ENCODE assay signal across 9 mouse cellular contexts in the genomic region with DNA sequence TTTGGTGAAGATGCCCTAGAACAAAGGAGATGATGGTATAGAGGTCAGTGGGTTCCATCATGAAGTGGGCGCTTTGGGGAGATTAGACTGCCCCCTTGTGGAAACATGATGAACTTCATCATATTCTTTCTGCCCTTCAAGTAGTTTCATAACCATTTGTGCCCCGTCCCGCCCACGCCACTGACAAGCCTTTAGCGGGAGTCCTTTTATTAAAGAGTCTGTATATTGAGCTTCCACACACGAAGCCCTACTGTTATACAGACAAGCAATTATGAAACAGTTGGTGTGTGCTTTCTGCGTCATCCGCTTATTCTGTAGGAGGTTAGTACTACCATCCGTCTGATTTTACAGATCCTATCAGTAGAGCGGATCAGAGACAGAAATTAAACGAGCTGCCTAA. TPM values are rescaled to one million over a fixed set of nuclear protein-coding genes. Genes with fewer than 3 reads are reported as not detected.
DNase-seq lines count a peak whose midpoint lies in the region; ATAC-seq lines count a peak whose summit lies in the region.
"Had no signal": no experiment of that assay in that cellular context is flagged by ENCODE, and none has a peak within 500 bp of the region (broad histone marks: within the 10 kb centered on the region; RNA-seq: fewer than 3 reads in every experiment).

No protein-coding gene starts in this region.

- H3K4me2 ChIP-seq in midbrain, embryonic 14.5 days (ENCODE audit: low read length), result no peak overlapping the region
- peak overlapping the region; percentile 40 for H3K4me2 ChIP-seq in heart, embryonic 13.5 days
- H3K4me2 ChIP-seq: stomach, embryonic 15.5 days had no signal

- peak; percentile 63 for DNase-seq in midbrain, embryonic 14.5 days
- DNase-seq in midbrain, embryonic 10.5 days (ENCODE audit: low spot score), result no peak
- DNase-seq in NIH3T3 (ENCODE audit: low read depth), result peak; percentile 54
- peak; percentile 55 for DNase-seq in cerebellum, adult 9-11 months
- DNase-seq in layer of hippocampus, postnatal 14 days (ENCODE audit: low spot score in 2 of 2), result peak; percentile 38 to 47
- DNase-seq in natural killer cell, adult 2 months (ENCODE audit: low spot score in 2 of 2), result peak; percentile 53 to 63
- no peak for DNase-seq in frontal cortex, postnatal 25 days (ENCODE audit: low spot score in 2 of 2)

- H3K4me3 ChIP-seq in midbrain, embryonic 14.5 days (replicated peaks; ENCODE audit: low read depth, low read length), result no peak overlapping the region
- no peak overlapping the region for H3K4me3 ChIP-seq in midbrain, embryonic 10.5 days
- no peak overlapping the region for H3K4me3 ChIP-seq in heart, embryonic 13.5 days
- H3K4me3 ChIP-seq: stomach, embryonic 15.5 days had no signal

- 0 out of 2 replicates have a peak, but pooled peaks cover 3% of the 10 kb centered on the region for H3K4me1 ChIP-seq in midbrain, embryonic 14.5 days (ENCODE audit: control insufficient read depth, insufficient read depth, low read length)
- H3K4me1 ChIP-seq in midbrain, embryonic 10.5 days, result peaks cover 15% of the 10 kb centered on the region
- peaks cover 13% of the 10 kb centered on the region for H3K4me1 ChIP-seq in heart, embryonic 13.5 days
- H3K4me1 ChIP-seq: stomach, embryonic 15.5 days had no signal

- H3K9me3 ChIP-seq in midbrain, embryonic 14.5 days (ENCODE audit: control insufficient read depth, low read length), result no peaks in the 10 kb centered on the region
- peaks cover 12% of the 10 kb centered on the region; the same call in 1 of the 2 replicates for H3K9me3 ChIP-seq in midbrain, embryonic 10.5 days (replicated peaks)
- H3K9me3 ChIP-seq in heart, embryonic 13.5 days, result peaks cover 5% of the 10 kb centered on the region; the same call in 1 of the 2 replicates
- H3K9me3 ChIP-seq: stomach, embryonic 15.5 days had no signal

- 49% methylated on average over 11 of the region's 11 CpGs for WGBS in midbrain, embryonic 14.5 days
- WGBS in midbrain, embryonic 10.5 days, result 55% methylated on average over 11 of the region's 11 CpGs
- WGBS in heart, embryonic 13.5 days, result 36% methylated on average over 11 of the region's 11 CpGs

- no peaks in the 10 kb centered on the region for H3K36me3 ChIP-seq in midbrain, embryonic 14.5 days (ENCODE audit: control insufficient read depth, insufficient read depth, low read length)
- no peaks in the 10 kb centered on the region for H3K36me3 ChIP-seq in midbrain, embryonic 10.5 days
- H3K36me3 ChIP-seq in heart, embryonic 13.5 days, result no peaks in the 10 kb centered on the region
- H3K36me3 ChIP-seq: stomach, embryonic 15.5 days had no signal

- H3K27ac ChIP-seq in midbrain, embryonic 14.5 days (replicated peaks; ENCODE audit: low read depth, low read length), result no peak overlapping the region
- no peak overlapping the region for H3K27ac ChIP-seq in midbrain, embryonic 10.5 days (replicated peaks)
- H3K27ac ChIP-seq in heart, embryonic 13.5 days (replicated peaks), result no peak overlapping the region
- H3K27ac ChIP-seq: stomach, embryonic 15.5 days had no signal

- H3K9ac ChIP-seq in midbrain, embryonic 14.5 days (replicated peaks; ENCODE audit: low read length), result no peak overlapping the region
- H3K9ac ChIP-seq in heart, embryonic 13.5 days, result peak overlapping the region; percentile 20; the same call in 1 of the 2 replicates
- H3K9ac ChIP-seq: stomach, embryonic 15.5 days had no signal

- H3K27me3 ChIP-seq in midbrain, embryonic 14.5 days (ENCODE audit: control insufficient read depth, insufficient read depth, low read length), result no peaks in the 10 kb centered on the region
- H3K27me3 ChIP-seq in midbrain, embryonic 10.5 days (ENCODE audit: low read depth, poor library complexity, severe bottlenecking), result peaks cover 19% of the 10 kb centered on the region
- H3K27me3 ChIP-seq in heart, embryonic 13.5 days (replicated peaks), result peaks cover 36% of the 10 kb centered on the region
- H3K27me3 ChIP-seq: stomach, embryonic 15.5 days had no signal

- no peak for ATAC-seq in midbrain, embryonic 14.5 days (ENCODE audit: low FRiP score, low TSS enrichment)
- no peak for ATAC-seq in heart, embryonic 13.5 days (ENCODE audit: extremely low read depth, insufficient number of reproducible peaks, low FRiP score, low TSS enrichment)

RNA-seq across cellular contexts. Expression of gene Tbx21, which starts 32.2 kb away (rescaled TPM):
- polyA plus RNA-seq in midbrain, embryonic 14.5 days (2014; fragmentation: Nextera tagmentation; extraction: Ambion mirVana), result 0.13 TPM in 1 of 2 replicates, not detected in the other
- 0.10 and 0.25 TPM in 2 replicates for polyA plus RNA-seq in midbrain, embryonic 10.5 days (2016; fragmentation: Nextera tagmentation; extraction: Ambion mirVana)
- polyA plus RNA-seq in heart, embryonic 13.5 days (2015; fragmentation: Nextera tagmentation; extraction: Ambion mirVana), result not detected in 2 replicates
- total RNA-seq in layer of hippocampus, postnatal 14 days (2021), result under 1 TPM in 1 of 2 experiments, not detected in 1; 0.19 TPM
- polyA plus RNA-seq: stomach, embryonic 15.5 days had no signal

RNA-seq across cellular contexts. Expression of gene Osbpl7, which starts 32.5 kb away (rescaled TPM):
- 7.8 and 8.9 TPM in 2 replicates for polyA plus RNA-seq in midbrain, embryonic 14.5 days (2014; fragmentation: Nextera tagmentation; extraction: Ambion mirVana)
- 8.4 and 9.8 TPM in 2 replicates for polyA plus RNA-seq in midbrain, embryonic 10.5 days (2016; fragmentation: Nextera tagmentation; extraction: Ambion mirVana)
- polyA plus RNA-seq in heart, embryonic 13.5 days (2015; fragmentation: Nextera tagmentation; extraction: Ambion mirVana), result 6.2 and 6.5 TPM in 2 replicates
- 10 to 100 TPM; 15.1 to 16.2 TPM for total RNA-seq in layer of hippocampus, postnatal 14 days (2021)

RNA-seq across cellular contexts. Expression of gene Mrpl10, which starts 41.6 kb away (rescaled TPM):
- polyA plus RNA-seq in midbrain, embryonic 14.5 days (2014; fragmentation: Nextera tagmentation; extraction: Ambion mirVana), result 54.2 and 62.2 TPM in 2 replicates
- polyA plus RNA-seq in midbrain, embryonic 10.5 days (2016; fragmentation: Nextera tagmentation; extraction: Ambion mirVana), result 81.1 and 82.9 TPM in 2 replicates
- polyA plus RNA-seq in heart, embryonic 13.5 days (2015; fragmentation: Nextera tagmentation; extraction: Ambion mirVana), result 67.5 and 72.6 TPM in 2 replicates
- 10 to 100 TPM; 81.9 to 84.1 TPM for total RNA-seq in layer of hippocampus, postnatal 14 days (2021)

RNA-seq across cellular contexts. Expression of gene Lrrc46, which starts 41.8 kb away (rescaled TPM):
- 2.3 and 3.0 TPM in 2 replicates for polyA plus RNA-seq in midbrain, embryonic 14.5 days (2014; fragmentation: Nextera tagmentation; extraction: Ambion mirVana)
- polyA plus RNA-seq in midbrain, embryonic 10.5 days (2016; fragmentation: Nextera tagmentation; extraction: Ambion mirVana), result 3.0 and 3.1 TPM in 2 replicates
- 0.18 and 0.49 TPM in 2 replicates for polyA plus RNA-seq in heart, embryonic 13.5 days (2015; fragmentation: Nextera tagmentation; extraction: Ambion mirVana)
- under 1 TPM; 0.74 to 0.86 TPM for total RNA-seq in layer of hippocampus, postnatal 14 days (2021)

RNA-seq across cellular contexts. Expression of gene Scrn2, which starts 53.2 kb away (rescaled TPM):
- polyA plus RNA-seq in midbrain, embryonic 14.5 days (2014; fragmentation: Nextera tagmentation; extraction: Ambion mirVana), result 11.3 and 15.6 TPM in 2 replicates
- polyA plus RNA-seq in midbrain, embryonic 10.5 days (2016; fragmentation: Nextera tagmentation; extraction: Ambion mirVana), result 39.5 and 42.2 TPM in 2 replicates
- polyA plus RNA-seq in heart, embryonic 13.5 days (2015; fragmentation: Nextera tagmentation; extraction: Ambion mirVana), result 16.0 and 19.2 TPM in 2 replicates
- total RNA-seq in layer of hippocampus, postnatal 14 days (2021), result 1 to 10 TPM; 4.8 to 6.3 TPM

Comparison
In these comparisons a context has a peak if more than half of its experiments do, and no peak if none do; other contexts are left out.
1. DNase-seq: peak in midbrain, embryonic 14.5 days (single experiment), NIH3T3 (single experiment), cerebellum, adult 9-11 months (single experiment), layer of hippocampus, postnatal 14 days (2 of 2) and natural killer cell, adult 2 months (2 of 2); none in midbrain, embryonic 10.5 days (single experiment) and frontal cortex, postnatal 25 days (0 of 2).